Mouse (Mus musculus) megakaryocyte progenitor cell, adult 5-6 weeks (primary cell): ENCODE results near the gene P2rx4. TPM values are rescaled to one million over a fixed set of nuclear protein-coding genes. Genes with fewer than 3 reads are reported as not detected.

Experiments used
- ATAC-seq: replicated peaks from 2 replicates; pipeline ENCODE4 v1.8.0; 2016; ENCODE audit warnings: mild to moderate bottlenecking, moderate TSS enrichment, inconsistent platforms; ENCODE audit not compliant: poor library complexity
- total RNA-seq, 2 experiments: library from RNA; stranded (forward) in 1 of 2; stranded (reverse) in 1 of 2; fragments of 157-497, 149-512 nt in 1 of 2; fragments of 200-1000 nt in 1 of 2; gene quantifications; 2 replicates each; pipeline versions ENCODE4 v1.2.3 to v1.2.4; 2015 to 2017

The P2rx4 gene
- total RNA-seq, 2 experiments from 2014 or later = 13.5 to 15.6 TPM

- ATAC-seq = no peak
These were observed 5.2 kb upstream of the P2rx4 start for GRCm38 (mm10) chr5:122702156-122702555.

DNA sequence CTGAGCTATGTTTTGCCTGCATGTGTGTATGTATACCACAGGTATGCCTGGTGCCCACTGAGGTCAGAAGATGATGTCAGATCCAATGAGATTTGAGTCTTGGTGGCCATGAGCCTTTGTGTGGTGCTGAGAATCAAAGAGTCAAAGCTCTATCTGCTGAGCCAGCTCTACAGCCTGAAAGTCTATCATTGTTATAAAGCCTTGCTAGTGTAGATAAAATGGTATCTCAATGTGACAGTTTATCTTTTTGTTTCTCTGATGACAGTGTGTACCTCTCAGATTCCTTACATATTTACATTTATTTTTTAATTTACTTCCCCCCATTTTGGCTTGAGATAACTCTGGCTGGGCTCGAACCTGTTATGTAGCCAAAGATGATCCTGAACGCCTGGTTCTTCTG, 3.8 kb upstream of the P2rx4 start:
- ATAC-seq = no peak

DNA sequence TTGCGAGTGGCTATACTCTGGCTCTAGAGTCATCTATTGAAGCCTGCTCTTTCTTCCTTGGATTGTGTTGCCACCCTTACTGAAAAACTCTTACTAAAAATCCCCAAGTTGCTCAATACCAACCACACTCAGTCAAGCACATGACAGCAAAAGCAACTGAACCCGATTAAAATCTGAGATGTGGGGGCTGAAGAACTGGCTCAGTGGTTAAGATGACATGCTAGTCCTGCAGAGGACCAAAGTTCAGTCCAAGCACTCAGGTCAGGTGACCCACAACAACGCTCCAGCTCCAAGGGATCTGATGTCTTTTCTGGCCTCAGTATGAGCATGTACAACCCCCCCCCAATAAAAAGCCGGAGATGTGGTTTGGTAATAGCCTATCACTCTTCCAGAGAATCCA, 2.8 kb upstream of the P2rx4 start:
- no peak for ATAC-seq

GRCm38 (mm10) chr5:122705174-122705573, 2.2 kb upstream of the P2rx4 start:
- ATAC-seq = no peak

GRCm38 (mm10) chr5:122706917-122707275, 448 bp upstream of the P2rx4 start:
- no peak for ATAC-seq

GRCm38 (mm10) chr5:122708819-122709218, 1.5 kb downstream of the P2rx4 start:
- peak; percentile 52 for ATAC-seq

DNA sequence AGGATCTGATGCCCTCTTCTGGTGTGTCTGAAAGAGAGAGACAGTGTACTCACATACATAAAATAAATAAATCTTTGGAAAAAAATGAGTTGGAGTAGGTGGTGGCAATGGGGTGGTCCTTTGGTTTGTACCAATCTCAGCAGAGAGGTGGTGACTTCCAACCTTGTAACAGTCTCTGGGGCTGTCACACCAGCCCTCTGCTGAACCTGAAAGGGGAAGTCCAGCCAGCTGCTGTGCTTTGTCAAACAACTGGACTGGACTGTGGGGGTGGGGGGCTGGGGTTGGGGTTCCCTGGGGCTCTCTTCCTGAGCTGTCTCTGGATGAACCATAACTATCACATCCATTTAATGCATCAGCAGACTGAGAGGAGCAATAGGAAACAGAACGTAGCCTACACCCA, 8.4 kb downstream of the P2rx4 start:
- no peak for ATAC-seq

DNA sequence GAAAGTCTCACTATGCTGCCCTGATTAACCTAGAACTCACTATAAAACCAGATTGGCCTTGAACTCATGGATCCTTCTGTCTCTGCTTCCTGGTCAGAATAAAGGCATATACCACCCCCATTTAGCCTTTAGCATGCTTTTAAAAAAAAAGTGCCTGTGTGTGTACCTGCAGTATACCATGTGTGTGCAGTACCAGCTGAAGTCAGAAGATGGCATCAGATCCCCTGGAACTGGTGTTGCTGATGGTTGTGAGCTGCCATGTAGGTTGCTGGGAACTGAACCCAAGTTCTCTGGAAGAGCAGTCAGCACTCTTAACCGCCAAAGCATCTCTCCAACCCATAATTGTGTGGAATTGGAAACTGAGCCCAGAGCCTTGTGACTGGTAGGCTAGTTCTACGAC, 9.4 kb downstream of the P2rx4 start:
- no peak; the same call in 1 of the 2 replicates for ATAC-seq

DNA sequence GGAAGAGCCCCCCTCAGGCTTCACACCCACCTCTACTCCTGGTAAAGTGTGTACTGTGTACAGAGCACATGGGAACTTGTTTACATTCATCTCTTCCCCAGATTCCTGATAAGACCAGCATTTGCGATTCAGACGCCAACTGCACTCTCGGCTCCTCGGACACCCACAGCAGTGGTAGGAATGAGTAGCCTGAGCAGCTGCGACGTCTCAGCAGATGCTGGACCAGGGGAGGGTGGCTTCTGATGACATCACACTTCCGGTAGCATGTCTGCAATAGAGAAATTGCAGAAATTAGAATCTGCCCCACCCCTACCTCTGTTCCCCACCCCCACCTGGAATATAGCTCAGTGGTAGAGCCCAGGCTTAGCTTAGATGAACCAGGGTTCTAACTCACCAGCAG, 11.1 kb downstream of the P2rx4 start:
- ATAC-seq = no peak

DNA sequence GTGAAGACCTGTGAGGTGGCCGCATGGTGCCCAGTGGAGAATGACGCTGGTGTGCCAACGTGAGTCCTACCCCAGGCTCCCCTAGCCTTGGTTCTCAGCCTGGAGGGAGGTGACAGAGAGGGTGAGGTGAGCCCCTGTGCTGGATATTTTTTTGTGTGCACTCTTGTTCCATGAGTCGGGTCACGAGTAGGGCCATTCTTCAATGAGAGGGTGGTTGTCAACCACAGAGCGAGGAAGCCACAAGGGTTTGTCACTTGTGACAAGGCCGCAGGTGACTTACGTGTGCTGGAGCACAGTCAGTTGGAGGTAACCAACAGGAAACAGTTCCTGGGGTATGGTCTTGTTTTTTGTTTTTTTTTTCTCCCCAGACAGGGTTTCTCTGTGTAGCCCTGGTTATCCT, 11.8 kb downstream of the P2rx4 start:
- no peak for ATAC-seq

DNA sequence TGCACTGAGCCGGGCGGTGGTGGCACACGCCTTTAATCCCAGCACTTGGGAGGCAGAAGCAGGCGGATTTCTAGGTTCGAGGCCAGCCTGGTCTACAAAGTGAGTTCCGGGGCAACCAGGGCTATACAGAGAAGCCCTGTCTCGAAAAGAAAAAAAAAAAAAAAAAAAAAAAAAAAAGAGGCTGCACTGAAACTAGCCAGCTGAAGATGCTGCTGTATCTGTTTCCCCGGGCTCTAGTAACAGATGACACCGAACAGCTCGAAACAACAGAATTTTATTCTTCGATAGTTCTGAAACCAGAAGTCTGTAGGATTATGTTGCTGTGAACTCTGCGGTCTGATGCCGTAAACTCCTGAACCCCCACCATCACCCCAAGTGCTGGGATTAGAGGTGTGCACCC, 18.1 kb downstream of the P2rx4 start:
- ATAC-seq = no peak

DNA sequence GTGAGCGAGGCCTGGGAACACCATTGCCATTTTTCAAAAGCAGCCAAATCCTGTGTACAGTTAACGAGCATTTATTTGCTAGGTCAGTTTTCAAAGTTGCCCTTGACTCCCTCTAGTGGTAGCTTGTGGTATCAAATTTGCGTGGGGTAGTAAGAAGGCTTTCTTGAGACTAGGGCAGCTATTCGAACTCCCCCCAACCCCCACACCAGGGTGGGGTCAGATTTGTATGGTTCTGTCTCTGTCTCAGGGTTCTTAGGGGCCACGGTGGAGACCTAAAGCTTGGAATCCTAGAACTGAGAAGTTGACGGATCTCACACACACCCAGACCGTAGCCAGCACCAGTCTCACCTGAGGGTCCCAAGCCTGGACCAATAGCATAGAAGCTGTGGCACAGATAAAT, 18.7 kb downstream of the P2rx4 start:
- ATAC-seq = peak; percentile 79

DNA sequence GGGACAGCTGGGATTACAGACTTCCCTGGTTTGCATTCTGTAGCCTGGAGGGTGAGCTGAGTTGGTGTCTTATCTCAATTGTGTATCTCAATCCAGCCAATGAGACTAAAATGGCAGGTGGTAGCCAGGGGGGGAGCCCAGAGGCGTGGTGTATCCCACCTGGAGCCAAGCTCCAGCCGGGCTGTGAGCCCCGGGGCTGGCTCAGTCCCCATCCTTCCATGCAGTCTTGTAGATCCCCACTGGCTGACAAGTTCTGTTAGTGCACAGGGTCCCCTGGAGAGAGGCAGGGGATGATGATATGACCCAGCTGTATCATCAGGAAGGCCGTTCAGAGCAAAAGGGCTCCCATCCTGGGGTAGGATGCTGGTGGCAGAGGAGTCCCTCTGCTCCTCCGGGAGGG, 19.3 kb downstream of the P2rx4 start:
- ATAC-seq = no peak

GRCm38 (mm10) chr5:122727096-122727495, 19.8 kb downstream of the P2rx4 start:
- ATAC-seq = no peak

DNA sequence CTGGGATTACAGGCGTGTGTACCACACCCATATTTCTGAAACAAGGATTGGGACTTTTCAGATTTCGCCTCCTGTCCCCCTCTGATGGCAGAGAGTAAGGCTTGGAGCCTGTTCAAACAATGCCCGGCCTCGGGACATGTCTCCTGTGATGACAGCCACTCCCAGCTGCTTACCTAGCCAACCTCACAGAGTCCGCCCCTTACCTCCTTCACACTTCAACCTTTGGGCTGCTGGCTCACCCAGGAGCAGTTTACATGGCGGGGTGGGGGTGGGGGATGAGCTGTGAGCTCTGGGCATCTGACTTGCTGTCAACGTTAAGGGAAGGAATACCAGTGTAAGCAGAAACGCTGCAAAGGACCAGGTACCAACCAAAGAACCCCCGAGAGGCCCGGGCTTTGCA, 23.4 kb downstream of the P2rx4 start:
- ATAC-seq = no peak

DNA sequence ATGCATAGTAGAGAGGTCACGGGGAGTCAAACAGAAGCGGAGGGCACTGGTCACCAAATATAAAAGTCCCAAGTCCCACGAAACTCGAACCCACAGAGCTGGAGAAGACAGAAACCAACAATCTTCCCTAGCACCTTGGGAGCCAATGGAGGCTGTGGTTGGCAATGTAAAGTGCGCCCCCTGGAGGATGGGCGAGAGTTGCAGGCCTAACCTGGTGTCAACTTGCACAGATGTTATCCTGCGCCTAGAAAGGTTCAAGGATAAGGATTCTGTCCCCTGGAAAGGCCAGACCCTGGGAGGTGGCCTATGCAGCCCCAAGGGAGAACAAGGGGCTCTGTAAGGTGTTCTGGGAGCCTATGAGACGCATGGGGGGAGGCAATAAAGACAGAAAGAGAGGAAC, 24.0 kb downstream of the P2rx4 start:
- peak; percentile 59 for ATAC-seq

- ATAC-seq = peak; percentile 74
These were observed 24.8 kb downstream of the P2rx4 start for GRCm38 (mm10) chr5:122731991-122732673.

- peak; percentile 35; the same call in 1 of the 2 replicates for ATAC-seq
These were observed 26.5 kb downstream of the P2rx4 start for GRCm38 (mm10) chr5:122733881-122734280.

- ATAC-seq = no peak
These were observed 28.5 kb downstream of the P2rx4 start for GRCm38 (mm10) chr5:122735853-122736252.

DNA sequence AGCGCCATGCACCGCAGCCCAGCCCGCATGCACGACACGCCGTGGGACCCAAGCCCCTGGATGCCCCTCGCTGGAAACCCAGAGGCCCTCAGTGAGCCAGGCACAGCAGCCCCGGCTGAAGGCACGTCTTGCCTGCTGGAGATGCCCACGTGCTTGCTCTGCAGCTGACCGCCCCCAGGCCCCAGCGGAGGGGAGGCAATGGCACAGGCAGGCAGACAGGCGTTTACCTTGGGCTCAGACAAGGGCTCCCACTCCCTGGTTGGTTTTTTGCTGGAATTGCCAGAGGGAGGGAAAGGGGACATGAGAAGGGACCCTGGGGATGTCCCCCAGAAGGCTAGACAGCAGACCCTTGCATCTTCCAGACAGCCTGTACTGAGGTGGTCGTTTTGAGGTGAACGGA, 29.4 kb downstream of the P2rx4 start:
- ATAC-seq = no peak

GRCm38 (mm10) chr5:122743880-122744422, 36.6 kb downstream of the P2rx4 start:
- ATAC-seq = no peak

DNA sequence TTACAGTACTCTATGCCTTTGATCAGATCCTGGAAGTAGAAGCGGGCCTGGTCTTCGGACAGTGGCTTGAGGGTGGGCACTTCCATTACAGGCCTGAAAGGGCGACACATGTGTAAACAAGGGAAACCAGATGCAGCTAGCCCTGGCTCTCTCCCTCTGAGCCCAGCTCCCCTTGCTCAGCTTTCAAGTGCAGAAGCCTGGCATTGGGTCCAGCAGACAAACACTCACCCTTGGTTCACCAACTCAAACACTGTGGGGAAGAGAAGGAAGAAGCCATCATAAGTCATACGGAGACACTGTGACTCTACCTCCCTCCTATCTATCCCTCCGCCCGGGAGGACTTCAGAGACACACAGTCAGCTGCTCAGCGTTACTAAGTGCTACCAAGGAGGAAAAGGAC, 40.6 kb downstream of the P2rx4 start:
- no peak for ATAC-seq

DNA sequence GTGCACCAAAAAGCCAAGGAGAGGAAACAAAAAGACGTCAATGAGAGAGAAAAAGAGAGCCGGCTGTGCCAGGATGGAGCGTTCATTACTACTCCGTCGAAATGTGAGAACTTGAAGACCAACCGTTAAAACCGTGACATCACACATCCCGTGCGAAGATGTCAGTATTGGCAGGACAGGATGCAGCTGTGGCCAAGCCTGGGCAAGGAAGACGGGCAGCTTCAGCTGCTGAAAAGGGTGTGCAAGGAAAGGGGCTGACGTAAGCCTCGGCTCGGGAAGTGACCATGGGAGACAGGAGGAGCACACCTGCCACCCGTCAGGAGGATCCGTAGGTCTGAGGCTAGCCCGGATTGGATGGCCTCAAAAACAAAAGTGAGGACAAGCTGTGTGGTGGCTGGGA, 47.1 kb downstream of the P2rx4 start:
- ATAC-seq = peak; percentile 37
